Mouse (Mus musculus) lung, adult 2 months (tissue): ENCODE results near the gene Thoc3. TPM values are rescaled to one million over a fixed set of nuclear protein-coding genes. Genes with fewer than 3 reads are reported as not detected.
A peak's percentile ranks its signal among the peaks of the same experiment; 100 is the strongest.

ENCODE experiments used
- DNase-seq: peaks from one replicate; pipeline ENCODE4 v3.0.0; 2022
- H3K4me1 ChIP-seq: fragments of 200-500 bp; 2 replicates; pipeline ENCODE4 v1.6.1; 2011; ENCODE audit warnings: low read length; ENCODE audit not compliant: control insufficient read depth, insufficient read depth
- H3K4me3 ChIP-seq: fragments of 200-500 bp; replicated peaks from 2 replicates; pipeline ENCODE3; 2011; ENCODE audit warnings: low read depth, mild to moderate bottlenecking, control low read depth, low read length; ENCODE audit errors: extremely low read depth
- CTCF ChIP-seq: fragments of 200-500 bp; IDR thresholded peaks from 2 replicates; pipeline ENCODE4 v1.5.1; 2011; ENCODE audit warnings: mild to moderate bottlenecking, low read length, control low read depth; ENCODE audit not compliant: insufficient read depth
- POLR2A ChIP-seq: fragments of 200-500 bp; IDR thresholded peaks from 2 replicates; pipeline ENCODE4 v1.6.1; 2011; ENCODE audit warnings: low read depth, mild to moderate bottlenecking, control low read depth, low read length, borderline replicate concordance; ENCODE audit errors: extremely low read depth
- WGBS: fragments of 180-500 bp; shearing (Covaris S2); methylation state at CpG from one replicate; pipeline ENCODE4 v1.1.7; 2018; 5-methylcytosine and 5-hydroxymethylcytosine counted together
- polyA plus RNA-seq: library from polyadenylated mRNA; depleted of rRNA; stranded (reverse); fragments of >200 nt; gene quantifications from 2 replicates; pipeline ENCODE4 v1.2.3, GENCODE M21; 2012

Thoc3 gene
- polyA plus RNA-seq, 1 experiment = 27.8 TPM

- 28% methylated on average over 19 of the region's 19 CpGs for WGBS
- DNase-seq = peak; percentile 69
- no peaks in the 10 kb centered on the region for H3K4me1 ChIP-seq
- TF ChIP-seq CTCF (peak; percentile 100), POLR2A (no peak)
- H3K4me3 ChIP-seq = no peak overlapping the region
Measured at GRCm38 (mm10) chr13:54446686-54447495, 21.8 kb downstream of the Thoc3 start.

- no peak for TF ChIP-seq POLR2A
- no peak for TF ChIP-seq CTCF
- Histone ChIP-seq H3K4me1 (no peaks in the 10 kb centered on the region), H3K4me3 (no peak overlapping the region)
- WGBS = 83% methylated on average over 3 of the region's 3 CpGs
- DNase-seq = no peak
Measured at GRCm38 (mm10) chr13:54443693-54444092, 25.0 kb downstream of the Thoc3 start.

- TF ChIP-seq CTCF (no peak), POLR2A (no peak)
- DNase-seq = peak; percentile 18
- H3K4me3 ChIP-seq = no peak overlapping the region
- 29% methylated on average over 7 of the region's 7 CpGs for WGBS
- H3K4me1 ChIP-seq = no peaks in the 10 kb centered on the region
Measured at GRCm38 (mm10) chr13:54439912-54440311, 28.7 kb downstream of the Thoc3 start.

- DNase-seq = no peak
- Histone ChIP-seq H3K4me1 (no peaks in the 10 kb centered on the region), H3K4me3 (no peak overlapping the region)
- TF ChIP-seq CTCF = no peak
- TF ChIP-seq POLR2A = no peak
- WGBS = 47% methylated on average over 3 of the region's 3 CpGs
Measured at GRCm38 (mm10) chr13:54438814-54439213, 29.8 kb downstream of the Thoc3 start.

- no peaks in the 10 kb centered on the region for H3K4me1 ChIP-seq
- no peak for DNase-seq
- WGBS = 71% methylated on average over 6 of the region's 6 CpGs
- H3K4me3 ChIP-seq = no peak overlapping the region
- TF ChIP-seq POLR2A (no peak), CTCF (no peak)
Measured at GRCm38 (mm10) chr13:54437083-54437482, 31.6 kb downstream of the Thoc3 start.

- WGBS = 56% methylated on average over 5 of the region's 5 CpGs
Measured at GRCm38 (mm10) chr13:54436666-54437065, 32.0 kb downstream of the Thoc3 start.

GRCm38 (mm10) chr13:54431161-54431560, 37.5 kb downstream of the Thoc3 start:
- TF ChIP-seq CTCF = no peak
- no peak for TF ChIP-seq POLR2A
- DNase-seq = no peak
- WGBS = 79% methylated on average over 9 of the region's 9 CpGs
- Histone ChIP-seq H3K4me3 (no peak overlapping the region), H3K4me1 (no peaks in the 10 kb centered on the region)

More at GRCm38 (mm10) chr13:54436666-54437065, 32.0 kb downstream of the Thoc3 start:
- Histone ChIP-seq H3K4me1 (no peaks in the 10 kb centered on the region), H3K4me3 (no peak overlapping the region)
- no peak for DNase-seq
- TF ChIP-seq POLR2A (no peak), CTCF (no peak)

GRCm38 (mm10) chr13:54430051-54430450, 38.6 kb downstream of the Thoc3 start:
- DNase-seq = no peak
- no peaks in the 10 kb centered on the region for H3K4me1 ChIP-seq
- WGBS = 27% methylated on average over 2 of the region's 2 CpGs
- H3K4me3 ChIP-seq = no peak overlapping the region
- TF ChIP-seq POLR2A (no peak), CTCF (no peak)

GRCm38 (mm10) chr13:54428771-54429170, 39.9 kb downstream of the Thoc3 start:
- WGBS = 58% methylated on average over 3 of the region's 3 CpGs

GRCm38 (mm10) chr13:54426781-54427655, 41.6 kb downstream of the Thoc3 start:
- Histone ChIP-seq H3K4me1 (no peaks in the 10 kb centered on the region; the same call in 1 of the 2 replicates), H3K4me3 (no peak overlapping the region)
- WGBS = 61% methylated on average over 10 of the region's 10 CpGs
- no peak for DNase-seq
- TF ChIP-seq POLR2A (no peak), CTCF (no peak)

More at GRCm38 (mm10) chr13:54428771-54429170, 39.9 kb downstream of the Thoc3 start:
- no peak overlapping the region for H3K4me3 ChIP-seq
- no peaks in the 10 kb centered on the region; the same call in 1 of the 2 replicates for H3K4me1 ChIP-seq
- TF ChIP-seq POLR2A = no peak
- no peak for TF ChIP-seq CTCF
- no peak for DNase-seq
